ENCODE assay signal across 25 mouse cellular contexts in the genomic region with DNA sequence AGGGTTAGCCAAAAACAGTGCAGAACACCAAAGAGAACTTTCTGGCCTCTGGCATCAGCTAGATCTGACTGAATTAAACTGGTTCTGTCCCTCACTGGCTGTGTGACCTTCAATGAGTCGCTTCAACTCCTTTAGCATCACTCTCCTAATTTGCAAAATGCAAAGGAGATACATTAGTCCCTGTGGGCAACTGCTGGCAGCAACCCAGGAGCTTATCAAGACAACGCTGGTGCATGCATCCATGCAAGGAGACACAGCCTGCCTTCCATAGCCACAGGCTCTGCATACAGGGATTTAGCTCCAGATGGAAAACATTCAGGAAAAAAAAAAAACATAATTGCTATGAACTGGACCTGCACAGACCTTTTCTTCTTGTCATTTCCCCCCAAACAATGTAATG. TPM values are rescaled to one million over a fixed set of nuclear protein-coding genes. Genes with fewer than 3 reads are reported as not detected.
DNase-seq lines count a peak whose midpoint lies in the region; ATAC-seq and TF ChIP-seq lines count a peak whose summit lies in the region.
"Had no signal": no experiment of that assay in that cellular context is flagged by ENCODE, and none has a peak within 500 bp of the region (broad histone marks: within the 10 kb centered on the region; RNA-seq: fewer than 3 reads in every experiment).

No protein-coding gene starts in this region.

- no peak overlapping the region for H3K9ac ChIP-seq in hindbrain, postnatal 0 days (replicated peaks; ENCODE audit: low read length)
- no peak overlapping the region for H3K9ac ChIP-seq in hindbrain, embryonic 13.5 days
- H3K9ac ChIP-seq in midbrain, embryonic 14.5 days (replicated peaks; ENCODE audit: low read length) = no peak overlapping the region
- H3K9ac ChIP-seq in midbrain, embryonic 13.5 days (replicated peaks) = no peak overlapping the region
- H3K9ac ChIP-seq: forebrain, embryonic 13.5 days had no signal

- H3K4me2 ChIP-seq in hindbrain, postnatal 0 days (ENCODE audit: low read depth, low read length) = no peak overlapping the region
- no peak overlapping the region for H3K4me2 ChIP-seq in hindbrain, embryonic 13.5 days
- H3K4me2 ChIP-seq in midbrain, embryonic 14.5 days (ENCODE audit: low read length) = no peak overlapping the region
- no peak overlapping the region for H3K4me2 ChIP-seq in midbrain, embryonic 13.5 days (replicated peaks)
- H3K4me2 ChIP-seq: forebrain, embryonic 13.5 days; heart, embryonic 11.5 days had no signal

- no peak overlapping the region for H3K27ac ChIP-seq in hindbrain, postnatal 0 days
- H3K27ac ChIP-seq in hindbrain, embryonic 13.5 days = no peak overlapping the region
- H3K27ac ChIP-seq in midbrain, embryonic 14.5 days (replicated peaks; ENCODE audit: low read depth, low read length) = no peak overlapping the region
- H3K27ac ChIP-seq in midbrain, embryonic 13.5 days = no peak overlapping the region
- H3K27ac ChIP-seq: forebrain, embryonic 10.5 days; forebrain, embryonic 13.5 days; hindbrain, embryonic 10.5 days had no signal

- DNase-seq in cerebellum, postnatal 10 days = peak; percentile 42 to 44
- DNase-seq in cerebellum, postnatal 4 days (ENCODE audit: low spot score in 2 of 2) = no peak
- peak; percentile 64 for DNase-seq in hindbrain, postnatal 0 days (ENCODE audit: low spot score)
- peak; percentile 59 for DNase-seq in midbrain, embryonic 14.5 days
- peak; percentile 37 for DNase-seq in testis, postnatal 10 days (ENCODE audit: low spot score)
- no peak for DNase-seq in testis, postnatal 14 days (ENCODE audit: low spot score)
- DNase-seq: adrenal gland, postnatal 10 days; adrenal gland, postnatal 36 days; cerebellum, adult 11 months; cerebellum, adult 2 months; cerebellum, adult 9-11 months; cerebellum, postnatal 36 days; gastrocnemius, postnatal 10 days; gastrocnemius, postnatal 36 days; heart, postnatal 36 days had no signal

- TF ChIP-seq CTCF in hindbrain, postnatal 0 days (IDR thresholded peaks at IDR 0.05; ENCODE audit: low read depth) = no peak

- H3K9me3 ChIP-seq in hindbrain, postnatal 0 days (ENCODE audit: low read length) = no peaks in the 10 kb centered on the region
- H3K9me3 ChIP-seq in hindbrain, embryonic 13.5 days = no peaks in the 10 kb centered on the region
- H3K9me3 ChIP-seq in midbrain, embryonic 14.5 days (ENCODE audit: control insufficient read depth, low read length) = no peaks in the 10 kb centered on the region
- H3K9me3 ChIP-seq in midbrain, embryonic 13.5 days = no peaks in the 10 kb centered on the region

- peaks cover 4% of the 10 kb centered on the region; the same call in 1 of the 2 replicates for H3K4me1 ChIP-seq in hindbrain, postnatal 0 days (ENCODE audit: insufficient read depth, low read length)
- peaks cover 14% of the 10 kb centered on the region for H3K4me1 ChIP-seq in hindbrain, embryonic 13.5 days (replicated peaks)
- H3K4me1 ChIP-seq in midbrain, embryonic 14.5 days (ENCODE audit: control insufficient read depth, insufficient read depth, low read length) = peaks cover 4% of the 10 kb centered on the region; the same call in 1 of the 2 replicates
- H3K4me1 ChIP-seq in midbrain, embryonic 13.5 days (replicated peaks) = peaks cover 16% of the 10 kb centered on the region

- H3K36me3 ChIP-seq in hindbrain, postnatal 0 days (ENCODE audit: insufficient read depth, low read length) = no peaks in the 10 kb centered on the region
- H3K36me3 ChIP-seq in hindbrain, embryonic 13.5 days = no peaks in the 10 kb centered on the region
- H3K36me3 ChIP-seq in midbrain, embryonic 14.5 days (ENCODE audit: control insufficient read depth, insufficient read depth, low read length) = no peaks in the 10 kb centered on the region
- H3K36me3 ChIP-seq in midbrain, embryonic 13.5 days = no peaks in the 10 kb centered on the region
- H3K36me3 ChIP-seq: forebrain, embryonic 10.5 days; hindbrain, embryonic 10.5 days had no signal

- no peaks in the 10 kb centered on the region for H3K27me3 ChIP-seq in hindbrain, postnatal 0 days (ENCODE audit: insufficient read depth, low read length)
- H3K27me3 ChIP-seq in hindbrain, embryonic 13.5 days = no peaks in the 10 kb centered on the region; the same call in 1 of the 2 replicates
- H3K27me3 ChIP-seq in midbrain, embryonic 14.5 days (ENCODE audit: control insufficient read depth, insufficient read depth, low read length) = no peaks in the 10 kb centered on the region
- H3K27me3 ChIP-seq in midbrain, embryonic 13.5 days = 0 out of 2 replicates have a peak, but pooled peaks cover 2% of the 10 kb centered on the region
- H3K27me3 ChIP-seq: forebrain, embryonic 13.5 days had no signal

- ATAC-seq in hindbrain, postnatal 0 days = no peak
- ATAC-seq in hindbrain, embryonic 13.5 days (ENCODE audit: low FRiP score) = no peak
- no peak for ATAC-seq in midbrain, embryonic 14.5 days (ENCODE audit: low FRiP score, low TSS enrichment)
- no peak for ATAC-seq in midbrain, embryonic 13.5 days
- ATAC-seq: activated CD4-positive, CD25-positive, alpha-beta regulatory T cell, adult 4 months; forebrain, embryonic 13.5 days; forebrain, embryonic 16.5 days; hindbrain, embryonic 16.5 days; inflammation-experienced regulatory T-cells, adult 6 months had no signal

- 35% methylated on average over 2 of the region's 2 CpGs for WGBS in hindbrain, postnatal 0 days
- WGBS in hindbrain, embryonic 13.5 days = 42% methylated on average over 2 of the region's 2 CpGs
- 46% methylated on average over 2 of the region's 2 CpGs for WGBS in midbrain, embryonic 14.5 days
- 79% methylated on average over 2 of the region's 2 CpGs for WGBS in midbrain, embryonic 13.5 days

- H3K4me3 ChIP-seq in hindbrain, postnatal 0 days (ENCODE audit: low read length) = no peak overlapping the region
- no peak overlapping the region for H3K4me3 ChIP-seq in hindbrain, embryonic 13.5 days
- H3K4me3 ChIP-seq in midbrain, embryonic 14.5 days (replicated peaks; ENCODE audit: low read depth, low read length) = no peak overlapping the region
- no peak overlapping the region for H3K4me3 ChIP-seq in midbrain, embryonic 13.5 days (replicated peaks)
- H3K4me3 ChIP-seq: forebrain, embryonic 10.5 days; forebrain, embryonic 13.5 days; hindbrain, embryonic 10.5 days had no signal

RNA-seq across cellular contexts. Expression of a gene that starts 42.0 kb away (rescaled TPM):
- total RNA-seq in hindbrain, postnatal 0 days (2014; rRNA removed) = 0.47 and 1.4 TPM in 2 replicates
- 0.30 and 0.55 TPM in 2 replicates for polyA plus RNA-seq in hindbrain, postnatal 0 days (2015; fragmentation: Nextera tagmentation; extraction: Ambion mirVana)
- polyA plus RNA-seq in hindbrain, embryonic 13.5 days (2015; fragmentation: Nextera tagmentation; extraction: Ambion mirVana) = 0.06 and 0.23 TPM in 2 replicates
- 0.09 and 0.25 TPM in 2 replicates for polyA plus RNA-seq in midbrain, embryonic 14.5 days (2014; fragmentation: Nextera tagmentation; extraction: Ambion mirVana)
- polyA plus RNA-seq in midbrain, embryonic 13.5 days (2015; fragmentation: Nextera tagmentation; extraction: Ambion mirVana) = 0.30 and 0.39 TPM in 2 replicates
- polyA plus RNA-seq: inflammation-experienced regulatory T-cells, adult 6 months had no signal

Comparison
In these comparisons a context has a peak if more than half of its experiments do, and no peak if none do; other contexts are left out.
1. DNase-seq: peak in cerebellum, postnatal 10 days (2 of 2), hindbrain, postnatal 0 days (single experiment), midbrain, embryonic 14.5 days (single experiment) and testis, postnatal 10 days (single experiment); none in cerebellum, postnatal 4 days (0 of 2) and testis, postnatal 14 days (single experiment).